Mouse (Mus musculus) heart, postnatal 14 days (tissue): ENCODE measurements around the gene Slc43a2. TPM values are rescaled to one million over a fixed set of nuclear protein-coding genes. Genes with fewer than 3 reads are reported as not detected.
A peak's percentile ranks its signal among the peaks of the same experiment; 100 is the strongest.
"Not testable (repeated sequence)": the region's sequence is repeated elsewhere in the genome, so short reads cannot be mapped to it uniquely, and the experiment has no call there.

Source experiments
- DNase-seq, 2 experiments: peaks; one replicate each; pipeline ENCODE4 v3.0.0; 2021 to 2022
- intact Hi-C: fragments of 180-260 bp; cut with DNase I; formaldehyde crosslinking; loops from one replicate; pipeline ENCODE4 v1.15.1; 2025
- total RNA-seq, 2 experiments: library from RNA; stranded (reverse); gene quantifications; 2 replicates each; pipeline ENCODE4 v1.2.3; 2021

Gene Slc43a2
- total RNA-seq, 2 experiments from 2014 or later, result 23.4 to 25.8 TPM

GRCm38 (mm10) chr11:75544713-75545112, 13.2 kb downstream of the Slc43a2 start:
- intact Hi-C loops, result no loop called here
- no peak for DNase-seq

GRCm38 (mm10) chr11:75546057-75546456, 14.6 kb downstream of the Slc43a2 start:
- intact Hi-C loops, result no loop called here
- no peak for DNase-seq

DNA sequence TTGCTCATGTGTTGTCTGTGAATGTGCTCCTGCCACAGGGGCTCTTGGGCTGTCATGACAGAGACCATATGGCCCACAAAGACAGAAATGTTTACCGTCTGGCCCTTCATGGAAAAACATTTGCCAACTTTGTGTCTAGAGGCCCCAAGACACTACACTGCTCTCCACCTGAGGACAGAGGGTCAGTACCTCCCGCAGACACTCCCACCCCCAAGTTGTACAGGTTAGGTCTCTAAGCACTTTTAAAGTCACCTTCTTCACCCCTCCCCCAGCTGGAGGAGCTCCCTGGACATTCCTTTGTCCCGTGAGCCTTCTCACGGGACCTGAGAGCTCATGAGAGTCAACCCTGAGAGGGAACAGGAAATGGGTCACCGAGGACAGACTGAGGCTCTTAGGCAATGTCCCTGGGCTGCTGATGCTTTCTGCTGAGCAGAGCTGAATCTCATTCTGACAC, 18.2 kb downstream of the Slc43a2 start:
- intact Hi-C loops, result no loop called here
- DNase-seq, result peak in 1 of 2 experiments; percentile 30

- intact Hi-C loops, result no loop called here
- DNase-seq, result peak; percentile 42 to 49
These were observed 18.9 kb downstream of the Slc43a2 start for GRCm38 (mm10) chr11:75550200-75550946.

DNA sequence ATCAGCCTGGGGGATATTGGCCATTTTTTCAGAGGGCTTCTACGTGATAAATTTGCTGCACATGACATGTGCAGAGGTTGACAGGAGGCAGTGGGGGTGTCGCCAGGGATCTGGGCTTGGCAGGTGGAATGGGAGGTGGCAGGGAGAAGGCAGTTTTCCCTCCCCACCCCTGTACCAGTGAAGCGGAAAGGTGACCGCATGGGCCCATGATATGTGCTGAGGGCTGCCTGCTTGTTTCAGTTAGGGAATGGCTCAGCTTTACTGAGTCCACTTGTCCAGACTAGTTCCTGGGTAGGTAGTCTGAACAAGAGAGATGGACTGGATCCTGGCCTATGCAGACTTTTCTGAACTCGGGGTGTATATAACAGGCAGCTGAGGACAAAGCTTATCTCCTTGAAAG, 19.8 kb downstream of the Slc43a2 start:
- no peak for DNase-seq
- intact Hi-C loops, result no loop called here

DNA sequence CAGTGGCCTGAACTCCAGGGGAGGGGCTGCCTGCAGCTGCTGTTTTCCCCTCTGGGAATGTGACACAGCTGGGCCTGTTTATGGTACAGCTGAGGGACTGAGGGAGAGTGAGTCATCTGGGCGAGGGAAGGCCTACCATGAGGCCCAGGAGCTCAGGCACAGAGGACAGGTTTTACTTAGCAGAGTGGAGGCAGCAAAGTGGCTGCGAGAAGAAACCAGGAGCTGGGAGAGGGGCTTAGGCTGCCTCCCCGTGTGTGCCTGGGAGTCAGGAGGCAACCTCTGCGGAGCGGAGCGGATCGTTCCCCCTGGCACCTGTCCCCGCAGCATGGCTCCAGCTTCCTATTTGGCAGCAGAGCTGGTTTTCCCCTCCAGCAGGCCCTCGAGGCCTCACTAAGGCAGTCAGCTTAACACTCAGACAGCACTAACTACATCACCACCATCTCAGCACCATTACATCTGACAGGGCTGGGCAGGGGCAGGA, 20.5 kb downstream of the Slc43a2 start:
- intact Hi-C loops, result no loop called here
- DNase-seq, result peak; percentile 59 to 69

DNA sequence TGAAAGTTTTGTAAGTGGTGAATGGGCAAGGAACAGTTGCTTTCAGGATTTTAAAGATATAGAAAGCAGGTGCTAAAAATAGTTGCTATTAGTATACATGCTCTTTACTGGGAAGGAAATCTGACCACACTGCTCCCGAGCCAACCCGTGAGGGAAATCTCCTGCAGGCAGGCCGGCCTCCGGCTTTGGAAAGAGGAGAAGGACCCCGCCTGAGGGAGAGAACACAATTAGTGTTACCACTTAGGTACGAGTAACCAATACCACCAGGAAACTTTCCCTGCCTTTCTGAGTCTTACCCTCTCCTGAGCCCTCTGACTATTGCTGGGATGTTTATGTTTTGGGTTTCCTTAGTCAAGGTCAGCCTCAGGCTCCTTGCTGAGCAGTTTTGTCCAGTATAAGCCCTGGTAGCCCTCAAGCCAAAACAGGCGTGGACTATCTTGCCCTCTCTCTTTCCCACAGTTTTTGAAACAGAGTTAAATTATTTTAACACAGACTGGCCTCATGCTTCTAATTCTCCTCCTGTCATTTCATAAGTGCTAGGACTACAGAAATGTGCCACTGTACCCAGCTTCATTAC, 21.5 kb downstream of the Slc43a2 start:
- intact Hi-C loops, result no loop called here
- DNase-seq, result no peak

- intact Hi-C loops, DNase-seq: not testable (repeated sequence)
These were observed 24.5 kb downstream of the Slc43a2 start for GRCm38 (mm10) chr11:75556006-75556405.

DNA sequence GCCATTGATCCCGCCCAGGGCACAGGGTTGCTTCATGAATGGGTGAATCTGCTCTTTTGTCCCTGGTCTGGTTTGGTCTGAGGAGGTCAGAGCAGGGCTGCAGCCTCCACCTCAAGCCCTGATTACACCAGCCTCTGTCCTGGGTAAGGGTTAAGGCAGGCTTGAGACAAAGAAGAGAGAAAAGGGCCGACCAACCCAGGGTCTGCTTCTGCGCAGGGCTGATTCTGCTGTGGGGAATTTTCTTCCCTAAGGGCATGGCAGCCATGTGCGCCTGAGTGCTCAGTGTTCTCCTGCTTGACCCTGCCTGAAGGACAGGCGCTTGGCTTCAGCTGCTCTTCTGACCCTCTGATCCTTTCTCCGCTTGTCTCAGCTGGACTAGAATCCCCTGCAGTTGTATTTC, 25.6 kb downstream of the Slc43a2 start:
- no peak for DNase-seq

DNA sequence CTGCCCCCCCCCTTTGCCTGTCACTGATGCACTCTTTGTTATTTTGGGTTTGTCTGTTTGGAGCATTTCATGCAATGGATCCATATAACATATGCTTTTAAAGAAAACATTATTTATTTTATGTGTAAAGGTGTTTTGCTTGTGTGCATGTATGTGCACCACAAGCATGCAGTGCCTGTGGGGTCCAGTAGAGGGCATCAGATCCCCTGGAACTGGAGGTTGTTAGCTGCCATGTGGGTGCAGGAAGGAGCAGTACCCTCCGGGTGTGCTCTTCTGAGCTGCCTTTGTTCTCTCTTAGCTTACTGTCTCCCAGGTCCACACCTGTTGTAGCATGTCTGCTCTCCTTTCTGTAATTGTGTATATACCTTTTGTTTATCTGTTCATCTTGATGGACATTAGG, 26.6 kb downstream of the Slc43a2 start:
- intact Hi-C loops, result no loop called here
- no peak for DNase-seq

More for the DNA sequence above, 25.6 kb downstream of the Slc43a2 start:
- intact Hi-C loops, result no loop called here

- intact Hi-C loops, result no loop called here
- DNase-seq, result no peak
These were observed 28.5 kb downstream of the Slc43a2 start for GRCm38 (mm10) chr11:75559870-75560504.

DNA sequence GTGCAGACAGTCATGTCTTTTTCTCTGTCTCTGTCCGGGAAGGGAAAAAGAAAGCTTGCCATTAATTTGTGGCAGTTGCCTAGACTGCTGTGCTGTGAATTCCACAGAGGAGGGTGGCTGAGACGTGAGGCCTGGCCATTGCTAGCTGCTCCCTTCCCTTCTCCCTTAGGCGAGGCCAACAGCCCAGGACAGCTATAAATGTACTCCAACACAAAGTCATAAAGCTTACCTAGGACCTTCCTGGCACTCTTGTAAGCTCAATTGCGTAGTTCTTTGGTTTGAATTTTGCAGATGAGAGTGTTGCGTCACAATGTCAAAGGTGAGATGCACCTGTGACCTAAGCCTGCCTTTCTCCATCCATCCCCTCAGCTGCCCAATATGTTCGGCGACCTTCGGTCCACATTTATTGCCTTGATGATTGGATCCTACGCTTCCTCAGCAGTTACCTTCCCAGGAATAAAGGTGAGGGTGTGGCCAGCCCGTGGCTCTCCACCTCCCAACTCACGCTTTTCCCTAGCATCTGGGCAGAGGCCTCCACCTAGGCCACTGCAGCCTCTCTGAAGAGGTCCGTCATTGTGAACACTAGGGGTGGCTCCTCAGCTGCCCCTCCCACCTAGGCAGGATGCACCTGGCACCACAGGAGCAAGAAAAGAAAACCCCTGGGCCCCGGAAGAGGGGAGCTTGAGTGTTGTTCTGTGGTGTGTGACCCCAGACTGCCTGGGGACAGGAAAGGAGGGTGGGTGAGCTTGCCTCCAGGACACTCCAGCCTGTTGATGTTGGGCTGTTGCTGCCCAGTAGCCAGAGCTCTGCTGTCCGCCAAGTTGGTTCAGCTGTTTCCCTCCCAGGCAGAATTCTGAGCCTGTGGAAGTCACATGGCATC, 29.3 kb downstream of the Slc43a2 start:
- no peak for DNase-seq
- intact Hi-C loops, result no loop called here

GRCm38 (mm10) chr11:75561410-75561791, 29.9 kb downstream of the Slc43a2 start:
- no peak for DNase-seq
- intact Hi-C loops, result no loop called here

- intact Hi-C loops, result no loop called here
- DNase-seq, result no peak
These were observed 31.3 kb downstream of the Slc43a2 start for GRCm38 (mm10) chr11:75562840-75563239.

GRCm38 (mm10) chr11:75563851-75564548, 32.5 kb downstream of the Slc43a2 start:
- DNase-seq, result peak; percentile 47 to 54
- intact Hi-C loops, result no loop called here

GRCm38 (mm10) chr11:75565849-75566248, 34.4 kb downstream of the Slc43a2 start:
- DNase-seq, result peak; percentile 66 to 72
- intact Hi-C loops, result no loop called here

DNA sequence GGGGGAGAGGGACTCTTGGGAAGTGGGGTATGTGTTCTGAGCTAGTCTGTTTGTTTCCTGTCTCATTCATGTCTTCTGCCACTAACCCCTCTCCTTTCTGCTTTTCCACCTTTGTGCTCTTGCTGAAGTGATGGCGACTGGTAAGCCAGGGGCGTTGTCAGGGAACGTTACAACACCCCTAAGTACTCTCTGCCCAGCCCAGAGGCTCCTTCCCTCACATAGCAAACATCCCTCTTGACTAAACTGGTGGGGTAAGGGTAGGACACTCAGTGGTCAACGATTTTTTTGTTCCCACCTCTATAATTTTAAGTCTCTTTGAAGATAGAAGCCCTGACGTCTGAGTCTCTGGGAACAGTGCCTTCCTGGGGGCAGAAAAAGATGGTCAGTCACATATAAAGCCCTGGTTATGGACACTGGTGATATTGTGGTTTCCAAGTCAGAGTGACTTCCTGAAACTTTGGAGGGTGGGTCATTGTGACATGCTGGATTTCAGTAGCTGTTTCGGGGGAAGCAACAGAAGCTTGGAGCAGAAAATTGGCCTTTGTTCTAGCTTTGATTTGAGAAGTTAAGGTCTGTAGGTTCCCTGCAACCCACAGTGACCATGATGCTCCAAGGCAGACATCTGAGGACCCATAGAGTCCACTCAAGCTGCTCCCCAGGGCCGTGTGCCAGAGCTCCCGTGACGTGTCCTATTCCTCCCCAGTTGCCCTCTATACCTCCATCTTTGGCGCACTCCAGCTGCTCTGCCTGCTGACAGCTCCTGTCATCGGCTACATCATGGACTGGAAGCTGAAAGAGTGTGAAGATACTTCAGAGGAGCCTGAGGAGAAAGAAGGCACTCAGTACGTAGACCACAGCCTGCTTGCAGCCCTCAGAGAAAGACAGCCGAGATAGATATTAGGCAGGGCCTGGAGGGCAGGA, 35.0 kb downstream of the Slc43a2 start:
- intact Hi-C loops, result no loop called here
- peak in 1 of 2 experiments; percentile 43 for DNase-seq

DNA sequence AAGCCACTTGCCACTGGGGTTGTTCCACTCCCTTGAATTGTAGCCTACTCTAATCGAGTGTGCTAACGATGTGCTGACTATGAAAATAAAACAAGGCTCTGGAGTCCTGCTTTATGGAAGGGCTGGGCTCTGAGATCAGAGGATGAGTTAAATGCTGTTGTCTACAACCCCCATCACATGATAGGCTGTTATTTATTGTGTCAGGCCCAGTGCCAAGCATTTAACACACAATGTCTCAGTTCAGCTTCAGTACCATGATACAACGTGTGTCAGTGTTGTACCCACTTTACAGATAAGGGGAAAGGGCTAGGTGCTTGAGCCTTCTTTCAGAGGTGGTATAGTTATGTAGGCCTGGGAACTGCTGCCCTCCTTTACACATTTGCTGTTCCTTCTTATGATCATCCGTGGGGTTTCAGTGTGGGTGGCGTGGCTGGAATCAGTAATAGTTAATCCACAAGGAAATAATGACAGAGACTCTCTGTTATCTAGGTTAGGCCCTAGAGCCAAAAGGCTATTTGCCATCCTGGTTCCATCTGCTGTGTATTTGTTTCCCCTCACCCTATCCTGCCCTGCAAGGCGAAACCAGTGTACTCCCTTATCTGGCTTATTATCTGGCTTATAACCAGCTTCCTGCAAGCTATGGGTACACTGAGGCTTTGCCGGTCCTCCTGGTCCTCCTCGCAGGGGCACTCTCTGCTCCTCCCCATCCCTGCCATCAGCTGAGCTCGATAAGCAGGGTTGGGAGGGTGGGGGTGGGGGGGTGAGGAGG, 36.0 kb downstream of the Slc43a2 start:
- intact Hi-C loops, result no loop called here
- DNase-seq, result no peak
